In genomic region chr1:78536310-78537164, GRCm38 (mm10) we compare ENCODE assay signal across 8 mouse cellular contexts. TPM values are rescaled to one million over a fixed set of nuclear protein-coding genes. Genes with fewer than 3 reads are reported as not detected.
A peak's percentile ranks its signal among the peaks of the same experiment; 100 is the strongest.
DNase-seq lines count a peak whose midpoint lies in the region; ATAC-seq lines count a peak whose summit lies in the region.

No protein-coding gene starts in this region.

- H3K9ac ChIP-seq in embryonic facial prominence, embryonic 14.5 days (ENCODE audit: low read depth, low read length) = no peak overlapping the region
- 0 out of 2 replicates have a peak overlapping the region, but pooled peaks have one; percentile 65 for H3K9ac ChIP-seq in heart, embryonic 14.5 days (ENCODE audit: low read length)
- no peak overlapping the region for H3K9ac ChIP-seq in liver, embryonic 13.5 days
- no peak overlapping the region for H3K9ac ChIP-seq in stomach, embryonic 16.5 days (ENCODE audit: low read length)

- peak overlapping the region; percentile 76 for H3K4me2 ChIP-seq in embryonic facial prominence, embryonic 14.5 days (ENCODE audit: low read depth, low read length)
- peak overlapping the region; percentile 82 for H3K4me2 ChIP-seq in heart, embryonic 14.5 days (ENCODE audit: low read length)
- H3K4me2 ChIP-seq in liver, embryonic 13.5 days = peak overlapping the region; percentile 62
- H3K4me2 ChIP-seq in stomach, embryonic 16.5 days (ENCODE audit: low read depth, low read length) = peak overlapping the region; percentile 60

- 33% methylated on average over 19 of the region's 19 CpGs for WGBS in embryonic facial prominence, embryonic 14.5 days
- WGBS in heart, embryonic 14.5 days = 34% methylated on average over 19 of the region's 19 CpGs
- 33% methylated on average over 19 of the region's 19 CpGs for WGBS in liver, embryonic 13.5 days (ENCODE audit: insufficient replicate concordance)
- WGBS in stomach, embryonic 16.5 days = 30% methylated on average over 19 of the region's 19 CpGs

- peak overlapping the region; percentile 38 for H3K4me3 ChIP-seq in embryonic facial prominence, embryonic 14.5 days (ENCODE audit: low read depth, low read length)
- H3K4me3 ChIP-seq in heart, embryonic 14.5 days (ENCODE audit: control insufficient read depth in 1 of 2, insufficient read depth in 1 of 2, low read depth in 1 of 2, low read length in 2 of 2) = peak overlapping the region in 1 of 2 experiments; percentile 39; a peak in 2 of 4 replicates
- H3K4me3 ChIP-seq in liver, embryonic 13.5 days (replicated peaks) = no peak overlapping the region
- peak overlapping the region; percentile 41; the same call in 1 of the 2 replicates for H3K4me3 ChIP-seq in stomach, embryonic 16.5 days (replicated peaks; ENCODE audit: low read length)

- no peak for ATAC-seq in embryonic facial prominence, embryonic 14.5 days (ENCODE audit: low read depth)
- ATAC-seq in heart, embryonic 14.5 days (ENCODE audit: insufficient number of reproducible peaks, insufficient read depth, low FRiP score, low read depth) = no peak
- ATAC-seq in liver, embryonic 13.5 days (ENCODE audit: low read depth) = no peak
- no peak for ATAC-seq in stomach, embryonic 16.5 days (ENCODE audit: insufficient read depth, low FRiP score)

- H3K9me3 ChIP-seq in embryonic facial prominence, embryonic 14.5 days (ENCODE audit: control insufficient read depth, low read length) = no peaks in the 10 kb centered on the region
- no peaks in the 10 kb centered on the region for H3K9me3 ChIP-seq in heart, embryonic 14.5 days (ENCODE audit: control insufficient read depth, low read length)
- H3K9me3 ChIP-seq in liver, embryonic 13.5 days (replicated peaks) = no peaks in the 10 kb centered on the region
- no peaks in the 10 kb centered on the region for H3K9me3 ChIP-seq in stomach, embryonic 16.5 days (replicated peaks; ENCODE audit: control insufficient read depth, low read length)

- H3K27ac ChIP-seq in embryonic facial prominence, embryonic 14.5 days (replicated peaks; ENCODE audit: low read depth, low read length) = no peak overlapping the region
- H3K27ac ChIP-seq in heart, embryonic 14.5 days (replicated peaks in 1 of 2; ENCODE audit: control insufficient read depth in 1 of 2, insufficient read depth in 1 of 2, low read depth in 2 of 2, low read length in 2 of 2) = no peak overlapping the region
- no peak overlapping the region for H3K27ac ChIP-seq in liver, embryonic 13.5 days
- no peak overlapping the region for H3K27ac ChIP-seq in stomach, embryonic 16.5 days (ENCODE audit: low read length)

- H3K4me1 ChIP-seq in embryonic facial prominence, embryonic 14.5 days (ENCODE audit: control insufficient read depth, insufficient read depth, low read length) = peaks cover 21% of the 10 kb centered on the region; the same call in 1 of the 2 replicates
- H3K4me1 ChIP-seq in heart, embryonic 14.5 days (ENCODE audit: control insufficient read depth in 2 of 2, insufficient read depth in 2 of 2, low read length in 2 of 2) = peaks cover 5 to 10% of the 10 kb centered on the region in 2 experiments; a peak in 3 of 4 replicates
- H3K4me1 ChIP-seq in liver, embryonic 13.5 days (replicated peaks) = peaks cover 28% of the 10 kb centered on the region
- H3K4me1 ChIP-seq in stomach, embryonic 16.5 days (ENCODE audit: control insufficient read depth, insufficient read depth, low read length) = no peaks in the 10 kb centered on the region

- peak; percentile 86 for DNase-seq in A20 (ENCODE audit: low read depth, low spot score)
- DNase-seq in adrenal gland, postnatal 4 days (ENCODE audit: low spot score in 2 of 2) = peak; percentile 49 to 50
- peak; percentile 79 for DNase-seq in embryonic facial prominence, embryonic 14.5 days (ENCODE audit: low spot score)
- peak; percentile 78 for DNase-seq in kidney, postnatal 14 days
- DNase-seq in liver, embryonic 13.5 days = peak; percentile 17
- DNase-seq in neural tube, embryonic 10.5 days (ENCODE audit: extremely low spot score, low spot score) = peak; percentile 59

- no peaks in the 10 kb centered on the region for H3K27me3 ChIP-seq in embryonic facial prominence, embryonic 14.5 days (replicated peaks; ENCODE audit: control insufficient read depth, insufficient read depth, low read length)
- no peaks in the 10 kb centered on the region for H3K27me3 ChIP-seq in heart, embryonic 14.5 days (ENCODE audit: control insufficient read depth, insufficient read depth, low read length)
- no peaks in the 10 kb centered on the region for H3K27me3 ChIP-seq in liver, embryonic 13.5 days
- H3K27me3 ChIP-seq in stomach, embryonic 16.5 days (ENCODE audit: control insufficient read depth, insufficient read depth, low read length) = no peaks in the 10 kb centered on the region

- H3K36me3 ChIP-seq in embryonic facial prominence, embryonic 14.5 days (ENCODE audit: control insufficient read depth, insufficient read depth, low read length) = no peaks in the 10 kb centered on the region
- H3K36me3 ChIP-seq in heart, embryonic 14.5 days (ENCODE audit: control insufficient read depth, insufficient read depth, low read length) = no peaks in the 10 kb centered on the region
- no peaks in the 10 kb centered on the region for H3K36me3 ChIP-seq in liver, embryonic 13.5 days
- H3K36me3 ChIP-seq in stomach, embryonic 16.5 days (ENCODE audit: control insufficient read depth, insufficient read depth, low read length) = no peaks in the 10 kb centered on the region

RNA-seq across cellular contexts. Expression of gene BC035947, which starts 24.6 kb away (rescaled TPM):
- under 1 TPM; 0.17 to 0.39 TPM for total RNA-seq in adrenal gland, postnatal 4 days (2021)
- polyA plus RNA-seq in embryonic facial prominence, embryonic 14.5 days (2014; fragmentation: Nextera tagmentation; extraction: Ambion mirVana) = 0.40 and 0.73 TPM in 2 replicates
- not detected in 2 replicates for polyA plus RNA-seq in heart, embryonic 14.5 days (2014; fragmentation: Nextera tagmentation; extraction: Ambion mirVana)
- polyA plus RNA-seq in liver, embryonic 13.5 days (2015; fragmentation: Nextera tagmentation; extraction: Ambion mirVana) = not detected in 2 replicates
- 0.23 TPM in 1 of 2 replicates, not detected in the other for polyA plus RNA-seq in stomach, embryonic 16.5 days (2015; fragmentation: Nextera tagmentation; extraction: Ambion mirVana)

RNA-seq across cellular contexts. Expression of gene Mogat1, which starts 25.7 kb away (rescaled TPM):
- under 1 TPM; 0.54 to 0.59 TPM for total RNA-seq in adrenal gland, postnatal 4 days (2021)
- 0.69 and 0.72 TPM in 2 replicates for polyA plus RNA-seq in embryonic facial prominence, embryonic 14.5 days (2014; fragmentation: Nextera tagmentation; extraction: Ambion mirVana)
- polyA plus RNA-seq in heart, embryonic 14.5 days (2014; fragmentation: Nextera tagmentation; extraction: Ambion mirVana) = not detected in 2 replicates
- not detected in 2 replicates for polyA plus RNA-seq in liver, embryonic 13.5 days (2015; fragmentation: Nextera tagmentation; extraction: Ambion mirVana)
- polyA plus RNA-seq in stomach, embryonic 16.5 days (2015; fragmentation: Nextera tagmentation; extraction: Ambion mirVana) = 0.47 and 0.49 TPM in 2 replicates

RNA-seq across cellular contexts. Expression of gene Farsb, which starts 47.8 kb away (rescaled TPM):
- total RNA-seq in adrenal gland, postnatal 4 days (2021) = 10 to 100 TPM; 57.1 to 57.2 TPM
- 122 and 145 TPM in 2 replicates for polyA plus RNA-seq in embryonic facial prominence, embryonic 14.5 days (2014; fragmentation: Nextera tagmentation; extraction: Ambion mirVana)
- polyA plus RNA-seq in heart, embryonic 14.5 days (2014; fragmentation: Nextera tagmentation; extraction: Ambion mirVana) = 98.3 and 101 TPM in 2 replicates
- 139 and 163 TPM in 2 replicates for polyA plus RNA-seq in liver, embryonic 13.5 days (2015; fragmentation: Nextera tagmentation; extraction: Ambion mirVana)
- polyA plus RNA-seq in stomach, embryonic 16.5 days (2015; fragmentation: Nextera tagmentation; extraction: Ambion mirVana) = 144 and 147 TPM in 2 replicates

Comparison
In these comparisons a context has a peak if more than half of its experiments do, and no peak if none do; other contexts are left out.
1. DNase-seq: peak in every context shown above with its lines; median percentile 86 in A20; 79 in embryonic facial prominence, embryonic 14.5 days; 78 in kidney, postnatal 14 days; 59 in neural tube, embryonic 10.5 days; 50 in adrenal gland, postnatal 4 days; 17 in liver, embryonic 13.5 days.